Mouse (Mus musculus): ENCODE measurements at regions not wholly inside any gene's neighbourhood (a gene's known extent, or its start where the extent isn't known, plus 50 kb on each side); places are given as distances from the start of the nearest gene placed in this dataset.

DNA sequence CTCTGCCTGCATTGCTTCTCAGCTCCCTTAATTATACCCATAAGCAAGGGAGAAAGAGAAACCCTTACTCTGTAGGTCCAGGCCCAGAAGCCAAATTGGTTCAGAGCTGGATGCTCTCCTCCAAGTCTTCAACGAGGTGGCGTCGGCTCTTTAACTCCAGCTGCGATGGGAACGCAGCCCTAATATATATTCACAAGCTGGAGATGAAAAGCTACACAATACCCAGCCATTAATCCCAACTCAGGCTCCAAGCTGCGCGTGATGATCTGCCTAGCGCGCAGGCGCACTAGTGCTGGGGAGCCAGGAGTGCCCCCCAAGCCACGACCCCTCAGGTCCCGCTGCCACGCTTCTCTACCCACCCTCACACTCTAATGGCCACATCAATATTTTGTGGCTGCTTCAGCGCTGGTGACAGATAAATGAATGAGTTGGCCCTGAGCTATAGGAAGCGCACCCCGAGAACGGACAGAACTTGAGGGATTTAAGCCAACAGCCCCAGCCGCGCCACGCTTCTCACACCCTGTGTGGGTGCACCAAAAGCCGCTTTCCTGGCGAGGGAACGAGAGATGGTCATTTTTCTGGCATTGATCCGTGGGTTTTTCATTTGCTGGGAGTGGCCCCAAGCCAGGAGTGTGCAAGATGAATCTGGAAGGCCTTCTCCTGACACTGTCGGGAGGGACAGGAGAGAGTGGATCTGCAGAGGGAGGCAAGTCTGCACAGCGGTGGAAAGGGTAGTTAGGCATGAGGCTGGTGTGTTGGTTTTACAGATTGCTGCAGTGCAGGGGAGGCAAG lies 210.9 kb upstream of the Sdk2 start:
- no peak for DNase-seq (ENCODE audit: low spot score in 2 of 2)
- Histone ChIP-seq H3K4me3 (no peak overlapping the region), H3K27ac (no peak overlapping the region)
- TF ChIP-seq CTCF (conservative IDR thresholded peaks at IDR 0.05): no peak

DNA sequence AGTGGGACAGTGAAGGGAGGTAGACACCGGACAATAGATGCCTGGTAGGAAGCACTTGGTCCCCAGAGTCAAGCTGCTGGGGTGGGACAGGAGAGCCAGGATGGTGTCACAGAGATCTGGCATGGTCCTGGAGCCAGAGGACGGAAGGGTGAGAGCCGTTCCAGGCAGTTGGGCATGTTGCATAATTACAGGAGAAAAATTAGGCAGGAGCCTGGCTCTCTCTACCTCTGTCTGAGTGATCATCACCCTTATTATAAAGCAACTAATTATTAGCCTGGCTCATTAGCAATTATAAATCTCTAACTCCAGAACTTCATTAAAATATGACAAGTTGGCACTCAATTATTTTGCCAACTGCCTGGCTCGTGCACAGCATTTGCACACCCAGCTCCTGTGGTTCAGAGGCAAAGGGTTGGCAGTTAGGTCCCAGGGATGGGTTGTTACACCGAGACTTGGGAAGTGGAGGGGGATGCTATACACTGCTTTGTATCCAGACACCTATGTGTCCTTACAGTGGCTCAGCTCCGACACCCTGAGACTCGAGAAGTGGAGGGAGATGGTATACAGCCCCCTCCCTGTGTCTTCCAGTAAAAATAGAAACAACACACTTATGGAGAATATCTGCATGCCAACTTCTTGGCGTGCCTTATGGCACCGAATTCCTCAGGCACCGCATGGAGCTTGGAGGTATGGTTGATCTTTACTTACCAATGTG lies 203.7 kb upstream of the Sdk2 start:
- DNase-seq (ENCODE audit: low spot score in 2 of 2): no peak
- no peak overlapping the region for H3K27ac ChIP-seq
- TF ChIP-seq CTCF (conservative IDR thresholded peaks at IDR 0.05): no peak
- H3K4me3 ChIP-seq: no peak overlapping the region

DNA sequence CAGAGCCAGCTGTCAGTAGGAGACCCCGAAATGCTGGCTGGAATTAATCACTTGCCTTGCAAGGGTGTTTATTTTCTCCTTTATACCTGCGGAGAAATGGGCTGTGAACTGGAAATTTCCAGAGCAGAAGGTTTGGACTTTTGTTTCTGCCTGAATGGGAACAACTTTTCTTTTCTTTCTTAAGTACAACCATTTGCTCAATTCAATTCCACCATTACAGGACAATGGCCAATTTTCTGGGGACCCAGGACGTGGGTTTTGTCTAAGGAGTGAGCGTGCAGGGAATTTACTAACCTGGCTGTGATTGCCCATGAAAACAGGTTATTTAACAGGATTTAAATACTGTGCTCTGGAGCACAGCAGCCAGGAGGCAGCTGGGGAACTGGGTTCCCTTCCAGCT lies 195.1 kb upstream of the Sdk2 start:
- Histone ChIP-seq H3K4me3 (no peak overlapping the region), H3K27ac (no peak overlapping the region)
- DNase-seq (ENCODE audit: low spot score in 2 of 2): no peak
- no peak for TF ChIP-seq CTCF (conservative IDR thresholded peaks at IDR 0.05)

DNA sequence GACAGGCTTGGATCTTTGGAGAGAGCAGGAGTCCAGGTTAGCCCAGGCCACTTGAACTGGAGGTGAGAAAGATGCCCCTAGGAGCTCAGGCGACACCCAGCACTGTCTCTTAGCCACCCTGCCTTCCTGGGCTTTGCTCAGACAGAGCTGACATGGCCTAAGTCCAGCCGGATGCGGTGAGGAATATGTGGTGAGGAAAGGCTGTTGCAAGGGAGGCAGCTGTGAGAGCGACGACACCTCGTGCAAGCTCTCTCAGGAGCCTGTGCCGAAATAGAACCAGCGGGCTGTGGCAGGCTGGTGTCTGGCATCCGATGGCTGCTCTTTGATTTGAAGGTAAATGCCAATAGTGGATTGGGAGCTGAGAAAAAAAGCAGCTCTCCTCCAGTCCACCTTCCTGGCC lies 191.4 kb upstream of the Sdk2 start:
- no peak for DNase-seq (ENCODE audit: low spot score in 2 of 2)
- H3K27ac ChIP-seq: no peak overlapping the region
- TF ChIP-seq CTCF (conservative IDR thresholded peaks at IDR 0.05): no peak
- no peak overlapping the region for H3K4me3 ChIP-seq

DNA sequence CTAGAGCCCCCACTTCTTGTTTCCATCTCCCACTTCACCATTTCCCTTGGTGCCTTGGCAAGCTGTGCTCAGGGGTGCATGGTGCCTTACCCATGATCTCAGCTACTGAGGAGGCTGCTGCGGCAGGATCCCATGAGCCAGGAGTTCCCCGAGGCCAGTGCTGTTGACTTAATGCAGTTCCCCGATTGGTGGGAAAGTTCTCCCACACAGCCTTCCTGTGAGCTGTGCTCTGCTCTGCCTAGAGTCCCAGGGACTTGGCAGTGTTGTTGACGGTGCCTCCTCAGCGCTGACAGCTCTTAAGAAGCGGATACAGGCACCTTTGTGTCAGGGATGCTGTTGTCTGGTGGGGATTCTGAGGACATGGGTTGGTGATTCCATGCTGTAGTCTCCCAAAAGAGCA lies 190.9 kb upstream of the Sdk2 start:
- no peak for DNase-seq (ENCODE audit: low spot score in 2 of 2)
- TF ChIP-seq CTCF (conservative IDR thresholded peaks at IDR 0.05): no peak
- Histone ChIP-seq H3K4me3 (no peak overlapping the region), H3K27ac (no peak overlapping the region)

DNA sequence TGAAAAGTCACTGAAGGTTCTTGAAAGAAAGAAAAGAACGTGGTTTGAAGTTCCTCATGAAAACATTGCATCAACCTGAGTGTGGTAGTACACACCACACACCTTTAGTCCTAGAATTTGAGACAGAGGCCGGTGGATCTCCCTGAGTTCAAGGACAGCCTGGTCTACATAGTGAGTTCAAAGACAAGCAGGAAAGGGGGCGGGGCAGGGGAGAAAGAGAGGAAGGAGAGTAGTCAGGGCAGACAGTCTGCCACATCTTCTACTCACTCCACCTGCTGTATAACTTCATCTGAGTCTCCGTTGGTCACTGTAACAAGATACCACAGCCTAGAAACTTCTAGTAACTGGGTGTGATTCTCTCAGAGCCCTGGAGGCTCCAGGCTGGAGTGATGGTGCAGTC lies 190.2 kb upstream of the Sdk2 start:
- DNase-seq (ENCODE audit: low spot score in 2 of 2): no peak
- no peak for TF ChIP-seq CTCF (conservative IDR thresholded peaks at IDR 0.05)
- Histone ChIP-seq H3K4me3 (no peak overlapping the region), H3K27ac (no peak overlapping the region)

DNA sequence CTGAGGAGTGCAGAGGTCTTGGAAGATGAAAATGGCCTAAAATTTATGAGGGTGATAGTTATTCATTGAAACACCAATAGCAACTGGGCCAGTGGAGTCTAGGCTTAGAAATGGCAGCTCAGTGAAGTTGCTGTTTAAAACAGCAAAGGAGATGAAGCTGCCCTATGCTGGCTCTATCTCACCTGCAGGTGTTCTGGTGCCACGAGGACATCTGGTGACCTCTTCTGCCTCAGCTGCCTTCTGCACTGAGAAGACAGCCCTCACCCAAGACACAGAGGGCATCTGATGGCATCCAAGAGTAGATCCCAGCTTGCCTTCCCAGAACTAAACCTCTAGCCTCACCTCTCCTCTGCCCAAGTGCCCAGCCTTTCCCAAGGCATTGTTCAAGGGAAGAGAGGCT lies 187.5 kb upstream of the Sdk2 start:
- TF ChIP-seq CTCF (conservative IDR thresholded peaks at IDR 0.05): no peak
- H3K4me3 ChIP-seq: no peak overlapping the region
- no peak overlapping the region for H3K27ac ChIP-seq
- no peak for DNase-seq (ENCODE audit: low spot score in 2 of 2)

DNA sequence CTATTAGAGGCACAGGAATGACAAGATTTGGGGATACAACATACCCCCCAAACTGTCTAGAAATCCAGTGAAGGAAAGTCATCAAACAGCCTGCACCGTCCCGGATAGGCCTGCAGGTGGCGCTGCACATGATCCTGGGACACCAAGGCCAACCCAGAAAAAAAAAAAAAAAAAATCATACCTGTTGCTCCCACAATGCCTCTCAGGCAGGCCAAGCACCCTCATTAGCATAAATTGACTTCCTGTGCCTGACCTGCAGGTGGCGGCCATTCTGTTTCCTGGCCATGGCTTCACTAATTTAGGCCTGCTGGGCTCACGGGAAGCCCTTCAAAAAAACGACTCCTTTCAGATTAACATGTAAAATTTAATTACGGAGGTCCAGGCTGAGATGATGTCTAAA lies 184.8 kb upstream of the Sdk2 start:
- peak; percentile 70 for TF ChIP-seq CTCF (conservative IDR thresholded peaks at IDR 0.05)
- no peak overlapping the region for H3K4me3 ChIP-seq
- H3K27ac ChIP-seq: no peak overlapping the region
- DNase-seq (ENCODE audit: low spot score in 2 of 2): no peak

DNA sequence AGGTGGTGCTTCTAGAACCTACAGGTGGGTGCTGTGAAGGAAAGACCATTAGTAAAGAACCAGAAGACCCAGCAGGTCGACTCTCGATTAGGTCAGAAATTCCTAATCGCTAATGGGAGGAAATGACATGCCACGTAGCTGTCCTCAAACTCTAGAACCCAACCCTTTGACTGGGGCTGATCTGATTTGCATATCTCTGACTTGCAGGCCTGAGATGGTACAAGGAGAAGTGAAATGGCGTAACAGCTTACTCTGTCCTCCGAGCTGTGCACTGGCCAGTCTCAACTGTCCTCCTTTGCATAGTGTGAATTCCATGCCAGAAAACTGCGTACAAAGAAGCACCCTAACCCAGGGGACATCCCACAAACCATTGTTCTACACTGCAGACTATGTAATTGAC lies 182.4 kb upstream of the Sdk2 start:
- no peak for DNase-seq (ENCODE audit: low spot score in 2 of 2)
- TF ChIP-seq CTCF (conservative IDR thresholded peaks at IDR 0.05): no peak

DNA sequence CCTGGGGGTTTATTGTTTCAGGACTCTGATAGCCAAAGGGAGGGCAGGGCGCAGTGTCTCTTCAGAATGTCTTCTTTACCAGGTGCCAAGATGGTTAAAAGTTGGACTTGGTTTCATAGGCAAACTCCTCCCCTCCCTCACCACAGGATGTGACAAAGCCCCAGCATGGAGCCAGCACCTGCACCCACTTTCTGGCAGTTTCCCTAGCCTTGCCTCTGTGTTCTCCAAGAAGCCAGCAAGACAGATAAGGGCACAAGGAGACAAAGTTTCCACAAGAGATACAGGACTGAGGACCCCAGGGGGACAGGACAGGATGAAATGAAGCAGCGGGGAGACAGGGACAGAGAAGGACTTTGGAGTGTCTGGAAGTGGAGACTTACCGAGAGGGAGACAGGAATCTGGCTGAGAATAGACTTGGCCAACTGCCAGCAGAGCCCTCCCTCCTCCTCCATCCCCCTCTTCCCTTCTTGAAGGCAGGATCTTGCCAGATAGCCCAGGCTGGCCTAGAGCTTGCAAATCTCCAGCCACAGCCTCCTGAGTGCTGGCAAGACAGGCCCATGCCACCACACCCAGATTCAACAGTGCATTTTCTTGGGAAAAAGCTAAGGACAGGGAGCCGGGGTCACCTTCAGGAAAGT lies 181.5 kb upstream of the Sdk2 start:
- no peak for DNase-seq (ENCODE audit: low spot score in 2 of 2)
- no peak for TF ChIP-seq CTCF (conservative IDR thresholded peaks at IDR 0.05)

More for the DNA sequence above, 182.4 kb upstream of the Sdk2 start:
- no peak overlapping the region for H3K4me3 ChIP-seq
- no peak overlapping the region for H3K27ac ChIP-seq

DNA sequence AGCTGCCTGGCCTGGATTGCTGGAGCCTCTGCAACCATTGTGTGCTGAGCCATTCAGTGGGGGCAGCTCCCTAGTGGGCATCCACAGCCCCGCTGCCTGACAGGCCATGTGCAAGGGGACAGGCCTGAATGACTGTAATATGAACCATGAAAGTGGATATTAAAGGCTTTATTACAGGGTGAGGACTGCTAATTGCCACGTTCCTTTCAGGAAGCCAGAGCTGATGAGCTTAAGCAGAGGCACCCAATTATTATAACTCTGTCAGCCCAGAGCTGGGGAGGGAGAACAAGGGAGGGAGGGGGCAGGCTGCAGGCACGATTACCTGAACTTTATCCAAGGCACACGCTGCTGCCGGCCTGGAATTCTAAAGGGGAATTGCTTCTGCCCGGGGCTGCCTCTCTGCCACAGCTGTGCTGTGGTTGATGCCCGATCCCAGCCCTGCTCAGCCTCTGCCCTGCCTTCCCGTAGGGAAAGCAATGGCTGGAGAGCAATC lies 172.5 kb upstream of the Sdk2 start:
- no peak for TF ChIP-seq CTCF (conservative IDR thresholded peaks at IDR 0.05)
- no peak overlapping the region for H3K27ac ChIP-seq
- DNase-seq (ENCODE audit: low spot score in 2 of 2): no peak
- H3K4me3 ChIP-seq: no peak overlapping the region

More for the DNA sequence above, 181.5 kb upstream of the Sdk2 start:
- no peak overlapping the region for H3K4me3 ChIP-seq
- H3K27ac ChIP-seq: no peak overlapping the region

DNA sequence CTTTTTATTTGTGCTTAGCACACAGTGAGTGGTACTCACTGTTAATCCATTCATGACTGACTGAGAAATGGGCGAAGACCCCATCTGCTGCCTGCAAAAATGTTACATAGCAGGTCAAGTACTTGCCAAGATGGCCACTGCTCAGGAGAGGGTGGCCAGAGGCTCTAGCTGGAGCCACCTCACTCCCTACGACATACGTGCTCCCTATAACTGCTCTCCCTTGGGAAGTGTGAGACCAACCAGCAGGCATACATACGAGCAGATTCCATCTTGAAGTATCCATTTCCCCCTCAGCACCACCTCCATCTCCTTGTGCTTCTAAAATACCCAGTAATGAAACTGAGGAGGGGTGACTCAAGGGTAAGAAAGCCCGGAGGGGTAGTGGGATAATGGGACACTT lies 172.0 kb upstream of the Sdk2 start:
- Histone ChIP-seq H3K27ac (no peak overlapping the region), H3K4me3 (no peak overlapping the region)
- no peak for DNase-seq (ENCODE audit: low spot score in 2 of 2)
- TF ChIP-seq CTCF (conservative IDR thresholded peaks at IDR 0.05): no peak

DNA sequence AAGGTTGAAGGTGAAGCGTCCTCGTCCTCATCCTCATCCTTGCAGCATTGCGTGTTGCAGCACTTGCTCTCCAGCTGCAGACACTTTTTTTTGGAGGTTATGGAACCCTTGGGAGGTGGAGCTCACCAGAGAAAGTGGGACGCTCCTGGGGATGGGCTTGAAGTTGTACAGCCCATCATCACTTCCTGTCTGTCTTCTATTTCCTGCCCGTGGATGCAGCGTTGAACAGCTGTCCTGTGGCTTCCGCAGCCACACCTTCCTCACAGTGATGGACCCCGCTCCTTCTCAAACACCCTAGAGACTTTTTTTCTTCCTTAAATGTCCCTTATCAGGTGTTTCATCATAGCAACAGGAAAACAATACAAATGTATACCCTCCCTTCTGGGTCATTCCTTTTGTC lies 171.5 kb upstream of the Sdk2 start:
- H3K27ac ChIP-seq: no peak overlapping the region
- no peak overlapping the region for H3K4me3 ChIP-seq
- no peak for DNase-seq (ENCODE audit: low spot score in 2 of 2)
- TF ChIP-seq CTCF (conservative IDR thresholded peaks at IDR 0.05): no peak
